Mouse (Mus musculus) heart, embryonic 12.5 days (tissue): Measurements from ENCODE around the gene Ppm1n. TPM values are rescaled to one million over a fixed set of nuclear protein-coding genes. Genes with fewer than 3 reads are reported as not detected.
A peak's percentile ranks its signal among the peaks of the same experiment; 100 is the strongest.
"Not testable (repeated sequence)": the region's sequence is repeated elsewhere in the genome, so short reads cannot be mapped to it uniquely, and the experiment has no call there.

Experiments
- ATAC-seq: fragments of 200-750 bp; cut with Nextera tagmentation; 2 replicates; pipeline ENCODE4 v1.8.0; 2017; ENCODE audit warnings: moderate TSS enrichment, moderate library complexity; ENCODE audit not compliant: insufficient number of reproducible peaks, low FRiP score
- H3K27ac ChIP-seq: fragments of 300-500 bp; sonication (generic); 2 replicates; pipeline ENCODE4 v1.5.1; 2016; ENCODE audit warnings: mild to moderate bottlenecking, moderate library complexity; ENCODE audit not compliant: poor library complexity, severe bottlenecking
- H3K27me3 ChIP-seq: fragments of 300-500 bp; sonication (generic); replicated peaks from 2 replicates; pipeline ENCODE4 v1.6.1; 2016; ENCODE audit warnings: mild to moderate bottlenecking, moderate library complexity
- H3K36me3 ChIP-seq: fragments of 300-500 bp; sonication (generic); 2 replicates; pipeline ENCODE4 v1.6.1; 2016; ENCODE audit warnings: mild to moderate bottlenecking, moderate library complexity
- H3K4me1 ChIP-seq: fragments of 300-500 bp; sonication (generic); replicated peaks from 2 replicates; pipeline ENCODE4 v1.6.1; 2016; ENCODE audit warnings: mild to moderate bottlenecking
- H3K4me2 ChIP-seq: fragments of 300-500 bp; sonication (generic); 2 replicates; pipeline ENCODE4 v1.6.1; 2016; ENCODE audit warnings: mild to moderate bottlenecking, moderate library complexity
- H3K4me3 ChIP-seq: fragments of 300-500 bp; sonication (generic); 2 replicates; pipeline ENCODE4 v1.5.1; 2016; ENCODE audit warnings: mild to moderate bottlenecking
- H3K9ac ChIP-seq: fragments of 300-500 bp; sonication (generic); 2 replicates; pipeline ENCODE4 v1.6.1; 2016; ENCODE audit warnings: mild to moderate bottlenecking, moderate library complexity
- H3K9me3 ChIP-seq: fragments of 300-500 bp; sonication (generic); replicated peaks from 2 replicates; pipeline ENCODE4 v1.6.1; 2016; ENCODE audit warnings: mild to moderate bottlenecking, moderate library complexity
- WGBS: fragments of 180-500 bp; shearing (Covaris S2); methylation state at CpG from one replicate; pipeline ENCODE4 v1.1.7; 2016; 5-methylcytosine and 5-hydroxymethylcytosine counted together
- polyA plus RNA-seq: library from polyadenylated mRNA; unstranded; fragments of >200 nt; fragmentation: Nextera tagmentation; extraction: Ambion mirVana; gene quantifications from 2 replicates; pipeline ENCODE4 v1.2.1, GENCODE M21; 2016

Ppm1n gene
- polyA plus RNA-seq, 1 experiment from 2014 or later = not detected

- H3K27ac ChIP-seq = no peak overlapping the region
- peaks cover 28% of the 10 kb centered on the region for H3K27me3 ChIP-seq
- no peak overlapping the region for H3K4me2 ChIP-seq
- no peak overlapping the region for H3K9ac ChIP-seq
- H3K4me1 ChIP-seq = peaks cover 21% of the 10 kb centered on the region
- no peak overlapping the region for H3K4me3 ChIP-seq
- WGBS = 16% methylated on average over 3 of the region's 3 CpGs
- ATAC-seq = no peak
- H3K9me3 ChIP-seq = no peaks in the 10 kb centered on the region
- H3K36me3 ChIP-seq = no peaks in the 10 kb centered on the region
Observed at GRCm38 (mm10) chr7:19299194-19299593, 19.3 kb upstream of the Ppm1n start.

GRCm38 (mm10) chr7:19297794-19298193 is 17.9 kb upstream of the Ppm1n start:
- H3K27me3 ChIP-seq = peaks cover 14% of the 10 kb centered on the region
- no peak overlapping the region for H3K27ac ChIP-seq
- WGBS = 85% methylated on average over 5 of the region's 5 CpGs
- no peaks in the 10 kb centered on the region for H3K9me3 ChIP-seq
- H3K36me3 ChIP-seq = no peaks in the 10 kb centered on the region
- no peak overlapping the region for H3K4me3 ChIP-seq
- no peak overlapping the region for H3K4me2 ChIP-seq
- H3K4me1 ChIP-seq = peaks cover 13% of the 10 kb centered on the region
- no peak for ATAC-seq
- H3K9ac ChIP-seq = no peak overlapping the region

- H3K36me3 ChIP-seq = no peaks in the 10 kb centered on the region
- H3K9me3 ChIP-seq = no peaks in the 10 kb centered on the region
- no peak overlapping the region for H3K4me3 ChIP-seq
- H3K27me3 ChIP-seq = peaks cover 6% of the 10 kb centered on the region; the same call in 1 of the 2 replicates
- H3K4me2 ChIP-seq = no peak overlapping the region
- no peak for ATAC-seq
- H3K9ac ChIP-seq = no peak overlapping the region
- WGBS = 83% methylated on average over 6 of the region's 6 CpGs
- H3K4me1 ChIP-seq = peaks cover 13% of the 10 kb centered on the region
- no peak overlapping the region for H3K27ac ChIP-seq
Observed at GRCm38 (mm10) chr7:19297034-19297433, 17.2 kb upstream of the Ppm1n start.

GRCm38 (mm10) chr7:19295503-19296185 is 15.8 kb upstream of the Ppm1n start:
- H3K27ac ChIP-seq = no peak overlapping the region
- H3K9me3 ChIP-seq = no peaks in the 10 kb centered on the region
- peak overlapping the region; percentile 71 for H3K4me2 ChIP-seq
- ATAC-seq = peak; percentile 53
- peak overlapping the region; percentile 68 for H3K9ac ChIP-seq
- WGBS = 21% methylated on average over 22 of the region's 22 CpGs
- peak overlapping the region; percentile 41 for H3K4me3 ChIP-seq
- H3K27me3 ChIP-seq = no peaks in the 10 kb centered on the region
- H3K36me3 ChIP-seq = no peaks in the 10 kb centered on the region
- H3K4me1 ChIP-seq = peaks cover 16% of the 10 kb centered on the region

- Histone ChIP-seq H3K4me2 (peak overlapping the region; percentile 84), H3K9me3 (no peaks in the 10 kb centered on the region), H3K4me1 (peaks cover 23% of the 10 kb centered on the region), H3K4me3 (peak overlapping the region; percentile 58), H3K27ac (peak overlapping the region; percentile 76), H3K9ac (peak overlapping the region; percentile 70), H3K27me3 (peaks cover 8% of the 10 kb centered on the region; the same call in 1 of the 2 replicates), H3K36me3 (no peaks in the 10 kb centered on the region)
- ATAC-seq = peak; percentile 79
- WGBS = under 1% methylated on average over 20 of the region's 20 CpGs
Observed at GRCm38 (mm10) chr7:19290969-19291596, 11.2 kb upstream of the Ppm1n start.

- 26% methylated on average over 4 of the region's 4 CpGs for WGBS
- peaks cover 42% of the 10 kb centered on the region for H3K27me3 ChIP-seq
- H3K4me2 ChIP-seq = no peak overlapping the region
- peaks cover 11% of the 10 kb centered on the region for H3K4me1 ChIP-seq
- no peaks in the 10 kb centered on the region for H3K9me3 ChIP-seq
- no peak for ATAC-seq
- H3K36me3 ChIP-seq = no peaks in the 10 kb centered on the region
- H3K27ac ChIP-seq = no peak overlapping the region
- H3K4me3 ChIP-seq = no peak overlapping the region
- H3K9ac ChIP-seq = no peak overlapping the region
Observed at GRCm38 (mm10) chr7:19284763-19285162, 4.9 kb upstream of the Ppm1n start.

- H3K27me3 ChIP-seq = peaks cover 55% of the 10 kb centered on the region
- no peak for ATAC-seq
- H3K27ac ChIP-seq = no peak overlapping the region
- peak overlapping the region; percentile 53; the same call in 1 of the 2 replicates for H3K4me3 ChIP-seq
- peaks cover 21% of the 10 kb centered on the region for H3K4me1 ChIP-seq
- H3K9ac ChIP-seq = no peak overlapping the region
- H3K4me2 ChIP-seq = peak overlapping the region; percentile 95
- no peaks in the 10 kb centered on the region for H3K36me3 ChIP-seq
- no peaks in the 10 kb centered on the region for H3K9me3 ChIP-seq
- 38% methylated on average over 14 of the region's 14 CpGs for WGBS
Observed at GRCm38 (mm10) chr7:19283406-19283804, 3.5 kb upstream of the Ppm1n start.

GRCm38 (mm10) chr7:19282791-19283405 is 3.0 kb upstream of the Ppm1n start:
- peak overlapping the region; percentile 53 for H3K4me3 ChIP-seq
- ATAC-seq = peak; percentile 71
- no peaks in the 10 kb centered on the region for H3K9me3 ChIP-seq
- peak overlapping the region; percentile 95 for H3K4me2 ChIP-seq
- H3K9ac ChIP-seq = peak overlapping the region; percentile 18
- WGBS = 2% methylated on average over 35 of the region's 35 CpGs
- H3K4me1 ChIP-seq = peaks cover 21% of the 10 kb centered on the region
- peaks cover 60% of the 10 kb centered on the region for H3K27me3 ChIP-seq
- no peak overlapping the region for H3K27ac ChIP-seq
- H3K36me3 ChIP-seq = no peaks in the 10 kb centered on the region

GRCm38 (mm10) chr7:19282385-19282784 is 2.5 kb upstream of the Ppm1n start, which contains the start of gene Rtn2:
Gene Rtn2 (plus strand): TSS chr7:19282624.
- Histone ChIP-seq H3K9me3 (no peaks in the 10 kb centered on the region), H3K36me3 (no peaks in the 10 kb centered on the region), H3K9ac (peak within 1 kb of the TSS; percentile 18), H3K4me2 (peak within 1 kb of the TSS; percentile 95), H3K27me3 (peaks cover 64% of the 10 kb centered on the region), H3K4me1 (peaks cover 21% of the 10 kb centered on the region), H3K27ac (no peak within 1 kb of the TSS), H3K4me3 (peak within 1 kb of the TSS; percentile 53)
- ATAC-seq = peak; percentile 87
- under 1% methylated on average over 37 of the region's 37 CpGs for WGBS

- Histone ChIP-seq H3K27me3 (peaks cover 69% of the 10 kb centered on the region), H3K4me1 (peaks cover 21% of the 10 kb centered on the region), H3K4me3 (peak overlapping the region; percentile 53; the same call in 1 of the 2 replicates), H3K4me2 (peak overlapping the region; percentile 95)
- not testable (repeated sequence) for H3K9ac ChIP-seq, H3K36me3 ChIP-seq, H3K27ac ChIP-seq, H3K9me3 ChIP-seq
- peak; percentile 3; the same call in 1 of the 2 replicates for ATAC-seq
- WGBS = 33% methylated on average over 6 of the region's 6 CpGs
Observed at GRCm38 (mm10) chr7:19281680-19282304, 1.9 kb upstream of the Ppm1n start.

GRCm38 (mm10) chr7:19279052-19279451 is 812 bp downstream of the Ppm1n start:
- H3K36me3 ChIP-seq = no peaks in the 10 kb centered on the region
- peaks cover 21% of the 10 kb centered on the region for H3K4me1 ChIP-seq
- peak overlapping the region; percentile 43 for H3K4me3 ChIP-seq
- H3K27me3 ChIP-seq = peaks cover 59% of the 10 kb centered on the region
- no peak overlapping the region for H3K27ac ChIP-seq
- peaks cover 5% of the 10 kb centered on the region; the same call in 1 of the 2 replicates for H3K9me3 ChIP-seq
- peak overlapping the region; percentile 75 for H3K4me2 ChIP-seq
- WGBS = 3% methylated on average over 34 of the region's 34 CpGs
- no peak overlapping the region for H3K9ac ChIP-seq
- ATAC-seq = no peak
